Mouse (Mus musculus) right cerebral cortex, postnatal 4 days (tissue): Measurements from ENCODE around the gene Npas1.

Source experiments
- DNase-seq: peaks from one replicate; pipeline ENCODE4 v3.0.0-alpha.2; 2022

The Npas1 gene

DNA sequence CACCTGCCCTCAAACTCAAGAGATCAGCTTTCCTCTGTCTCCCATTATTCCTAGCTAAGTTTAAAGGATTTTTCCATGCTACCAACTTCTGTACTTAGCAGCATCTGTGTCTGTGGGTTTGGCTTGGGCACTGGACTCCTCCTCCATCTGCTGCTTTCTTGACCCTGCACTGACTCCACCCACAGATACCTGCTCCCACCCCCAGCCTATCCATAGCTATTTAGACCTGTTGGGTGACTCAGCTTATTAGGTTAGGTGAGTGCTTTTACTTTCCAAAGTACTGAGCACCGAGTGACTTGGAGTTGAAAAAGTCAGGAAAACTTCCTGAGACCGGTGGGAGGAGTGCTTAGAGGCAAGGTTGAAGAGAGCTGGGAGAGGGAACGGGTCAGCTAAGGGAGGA lies 62.1 kb downstream of the Npas1 start:
- no peak for DNase-seq

DNA sequence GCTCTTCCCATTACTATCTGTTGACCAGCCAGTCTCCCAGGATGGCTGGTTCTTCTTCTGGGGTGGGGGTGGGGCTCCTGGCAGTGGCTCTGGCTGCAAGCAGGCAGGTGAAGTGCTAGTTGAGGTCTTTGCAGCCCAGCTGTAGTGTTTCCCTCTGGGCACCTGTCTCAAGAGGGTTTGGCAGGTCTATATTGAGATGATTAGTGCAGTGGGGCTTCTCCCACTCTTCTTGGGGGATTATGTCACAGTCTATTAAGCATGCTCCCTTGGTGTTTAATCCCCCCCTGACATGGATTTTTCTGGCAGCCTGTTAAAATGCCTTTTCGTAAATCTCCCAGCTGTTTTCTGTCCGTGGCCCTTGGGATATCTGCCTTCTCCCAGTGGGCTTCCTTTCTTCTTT lies 64.6 kb downstream of the Npas1 start:
- no peak for DNase-seq

DNA sequence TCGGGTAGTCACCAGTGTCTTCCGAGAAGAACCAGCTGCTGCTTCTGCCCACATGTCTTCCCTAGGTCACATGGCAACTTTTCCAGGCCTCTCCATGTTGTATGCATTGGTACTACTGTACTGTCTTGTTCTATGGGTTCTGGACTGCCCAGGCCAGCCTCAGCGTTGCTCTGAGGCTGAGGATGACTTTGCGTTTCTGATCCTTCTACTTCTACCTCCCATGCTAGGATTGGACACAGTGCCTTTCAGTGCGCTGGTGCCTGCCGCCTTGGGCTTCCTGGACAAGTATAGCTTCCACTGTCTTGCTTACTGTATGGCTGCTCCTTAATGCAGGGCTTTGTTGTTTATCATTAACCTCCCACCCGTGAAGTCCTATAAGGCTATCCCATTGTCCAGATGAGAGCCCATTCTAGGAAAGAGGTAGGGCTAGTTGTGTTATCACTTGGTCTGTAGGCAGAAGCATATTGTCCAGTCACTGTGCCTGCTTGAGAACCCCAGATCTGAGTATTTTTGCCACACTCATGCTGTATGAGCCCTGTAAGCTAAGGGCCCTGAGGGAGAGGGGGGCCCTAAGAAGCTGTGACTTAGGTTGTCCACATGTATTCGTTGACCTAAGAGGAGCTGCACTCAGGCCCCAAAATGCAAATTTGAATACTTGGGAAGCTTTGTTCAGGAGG lies 65.2 kb downstream of the Npas1 start:
- no peak for DNase-seq

DNA sequence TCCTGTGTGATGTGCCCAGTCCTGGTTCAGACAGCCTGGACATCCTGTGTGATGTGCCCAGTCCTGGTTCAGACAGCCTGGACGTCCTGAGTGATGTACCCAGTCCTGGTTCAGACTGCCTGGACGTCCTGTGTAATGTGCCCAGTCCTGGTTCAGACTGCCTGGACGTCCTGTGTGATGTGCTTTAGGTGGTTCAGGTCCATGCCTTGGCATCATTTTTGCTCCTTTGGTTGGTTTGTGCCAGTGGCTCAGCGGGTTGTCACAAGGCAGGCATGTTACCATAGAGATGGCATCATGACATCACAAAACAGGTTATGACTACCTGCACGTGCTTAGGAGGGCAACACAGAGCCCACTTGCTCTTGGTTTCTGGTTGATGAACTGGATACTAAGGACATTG lies 66.4 kb downstream of the Npas1 start:
- no peak for DNase-seq

DNA sequence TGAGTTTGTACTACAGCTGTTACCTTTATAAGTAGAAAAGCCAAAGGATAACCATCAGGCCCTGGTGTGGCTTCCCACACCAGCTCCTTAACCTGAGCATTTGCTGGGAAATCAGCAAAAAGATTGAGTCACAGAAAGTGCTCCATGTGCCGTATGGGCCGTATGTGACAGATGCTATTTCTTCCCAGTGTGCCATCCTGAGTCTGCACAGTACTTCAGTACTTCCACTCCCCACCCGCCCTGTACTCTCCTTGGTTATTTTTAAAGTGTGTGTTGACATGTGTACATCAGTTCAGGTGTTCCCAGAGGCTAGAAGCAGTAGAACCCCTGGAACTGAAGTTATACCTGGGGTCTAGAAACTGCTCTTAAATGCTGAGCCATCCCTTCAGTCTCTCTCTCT lies 70.5 kb downstream of the Npas1 start:
- DNase-seq: no peak
